Mouse (Mus musculus) bone marrow, adult 2 months (tissue): ENCODE data around the gene Icam4.

Experiments used
- CTCF ChIP-seq: fragments of 200-500 bp; IDR thresholded peaks from 2 replicates; pipeline ENCODE4 v1.5.1; 2011; ENCODE audit warnings: low read length, control low read depth; ENCODE audit not compliant: control insufficient read depth, insufficient read depth
- POLR2A ChIP-seq: fragments of 200-500 bp; IDR thresholded peaks from 2 replicates; pipeline ENCODE4 v1.6.1; 2011; ENCODE audit warnings: low read depth, mild to moderate bottlenecking, control low read depth, low read length, borderline replicate concordance; ENCODE audit not compliant: control insufficient read depth

DNA sequence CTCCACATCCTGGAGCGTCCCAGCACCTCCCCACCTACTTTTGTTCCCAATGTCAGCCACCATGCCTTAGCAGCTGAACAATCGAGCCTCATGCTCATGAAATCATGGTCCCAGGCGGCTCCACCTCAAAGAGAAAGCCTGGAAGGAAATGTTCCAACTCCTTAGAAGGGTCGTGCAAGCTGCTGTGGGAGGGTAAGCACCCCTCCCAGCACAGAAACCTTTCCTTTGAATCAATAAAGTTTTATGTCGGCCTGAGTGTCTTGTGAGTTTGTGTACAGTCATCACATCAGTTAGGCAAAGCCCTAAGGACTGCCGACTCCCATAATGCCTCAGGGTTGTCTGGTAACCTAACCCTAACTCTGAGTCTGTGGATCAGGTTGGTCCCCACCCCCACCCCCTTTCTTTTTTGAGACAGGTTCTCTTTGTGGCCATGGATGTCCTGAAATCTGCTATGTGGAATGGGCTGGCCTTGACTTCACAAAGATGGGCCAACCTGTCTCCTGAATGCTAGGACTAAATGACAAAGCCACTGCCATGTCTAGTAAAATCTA lies 538 bp upstream of the Icam4 start:
- no peak for TF ChIP-seq POLR2A
- no peak for TF ChIP-seq CTCF
